Mouse (Mus musculus): ENCODE data around the gene Rps12. TPM values are rescaled to one million over a fixed set of nuclear protein-coding genes. Genes with fewer than 3 reads are reported as not detected.

The Rps12 gene
- total and polyA plus RNA-seq, 2 experiments from 2014 or later, result 86.0 to 3,021 TPM

DNA sequence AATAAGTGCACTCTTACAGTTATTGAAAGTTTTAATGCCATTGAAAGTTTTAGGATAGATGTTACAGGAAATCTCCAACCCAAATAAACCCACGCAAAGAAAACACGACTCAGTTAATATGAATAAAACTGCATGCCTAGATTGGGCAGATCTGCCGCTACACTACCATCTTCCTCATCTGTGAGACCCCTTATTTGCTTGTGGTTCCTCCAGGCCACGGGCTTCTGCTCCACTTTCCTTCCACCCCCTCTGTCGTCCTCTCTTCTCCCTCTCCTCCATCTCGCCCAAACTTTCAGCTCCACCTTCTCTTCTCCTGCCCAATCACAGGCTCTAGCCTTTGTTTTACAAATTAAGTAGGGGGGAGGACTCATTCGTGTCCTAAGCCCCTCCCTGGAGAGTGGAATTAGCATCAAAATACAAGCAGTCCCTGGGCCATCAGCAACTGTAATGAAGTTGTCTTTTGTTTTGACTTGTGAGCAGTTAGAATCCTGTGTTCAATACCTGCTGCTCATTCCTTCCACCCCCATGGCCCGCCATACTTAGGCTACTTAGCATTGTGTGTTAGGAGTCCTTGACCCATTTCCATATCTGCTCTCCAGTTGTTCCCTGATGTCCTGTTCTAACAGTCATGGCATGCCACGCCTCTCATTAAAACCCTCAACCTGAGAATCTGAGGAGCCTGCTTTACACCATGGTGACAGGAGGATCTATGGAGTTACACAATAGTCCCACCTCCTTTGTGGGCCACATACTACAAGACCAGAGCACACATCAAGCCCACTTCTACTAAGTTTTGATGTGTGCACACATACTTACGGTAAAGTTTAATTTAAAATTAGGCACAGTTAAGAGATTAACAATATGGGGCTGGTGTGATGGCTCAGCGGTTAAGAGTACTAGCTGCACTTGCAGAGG, 26.0 kb upstream of the Rps12 start:
- TF ChIP-seq EP300 (IDR thresholded peaks at IDR 0.05; ENCODE audit: low read depth) (no peak), CTCF (IDR thresholded peaks at IDR 0.05; ENCODE audit: low read depth) (no peak)
- Histone ChIP-seq H3K9ac (replicated peaks; ENCODE audit: low read depth, low read length) (no peak overlapping the region), H3K4me2 (ENCODE audit: low read depth, low read length) (no peak overlapping the region), H3K27me3 (ENCODE audit: control insufficient read depth, insufficient read depth, low read length) (no peaks in the 10 kb centered on the region), H3K27ac (ENCODE audit: low read depth) (no peak overlapping the region), H3K36me3 (replicated peaks; ENCODE audit: control insufficient read depth, insufficient read depth, low read length) (0 out of 2 replicates have a peak, but pooled peaks cover 4% of the 10 kb centered on the region), H3K4me3 (ENCODE audit: low read depth, low read length) (no peak overlapping the region), H3K4me1 (ENCODE audit: control insufficient read depth, insufficient read depth) (no peaks in the 10 kb centered on the region), H3K9me3 (replicated peaks; ENCODE audit: control insufficient read depth, low read length) (no peaks in the 10 kb centered on the region)
- 68% methylated on average over 11 of the region's 11 CpGs for WGBS
- DNase-seq (ENCODE audit: low spot score) (no peak), ATAC-seq (ENCODE audit: insufficient read depth, low read depth) (no peak)

DNA sequence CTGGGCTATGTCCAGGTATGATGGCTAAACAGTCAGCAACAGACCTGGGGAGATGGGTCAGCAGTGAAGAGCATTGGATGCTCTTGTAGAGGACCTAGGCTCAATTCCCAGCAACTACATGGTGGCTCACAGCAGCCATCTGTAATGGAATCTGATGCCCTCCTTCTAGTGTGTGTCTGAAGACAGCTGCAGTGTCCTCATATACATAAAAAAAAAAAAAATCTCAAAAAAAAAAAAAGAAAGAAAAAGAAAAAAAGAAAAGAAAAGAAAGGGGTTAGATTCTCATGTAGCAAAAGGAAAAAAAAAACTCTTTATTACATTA, 25.3 kb upstream of the Rps12 start:
- Histone ChIP-seq H3K27ac (ENCODE audit: low read depth) (no peak overlapping the region), H3K9me3 (replicated peaks; ENCODE audit: control insufficient read depth, low read length) (no peaks in the 10 kb centered on the region), H3K4me2 (ENCODE audit: low read depth, low read length) (no peak overlapping the region), H3K4me3 (ENCODE audit: low read depth, low read length) (no peak overlapping the region), H3K36me3 (replicated peaks; ENCODE audit: control insufficient read depth, insufficient read depth, low read length) (0 out of 2 replicates have a peak, but pooled peaks cover 4% of the 10 kb centered on the region), H3K4me1 (ENCODE audit: control insufficient read depth, insufficient read depth) (no peaks in the 10 kb centered on the region), H3K27me3 (ENCODE audit: control insufficient read depth, insufficient read depth, low read length) (no peaks in the 10 kb centered on the region), H3K9ac (replicated peaks; ENCODE audit: low read depth, low read length) (no peak overlapping the region)
- DNase-seq (ENCODE audit: low spot score), result no peak
- TF ChIP-seq CTCF (IDR thresholded peaks at IDR 0.05; ENCODE audit: low read depth) (no peak), EP300 (IDR thresholded peaks at IDR 0.05; ENCODE audit: low read depth) (no peak)
- no peak for ATAC-seq (ENCODE audit: insufficient read depth, low read depth)

DNA sequence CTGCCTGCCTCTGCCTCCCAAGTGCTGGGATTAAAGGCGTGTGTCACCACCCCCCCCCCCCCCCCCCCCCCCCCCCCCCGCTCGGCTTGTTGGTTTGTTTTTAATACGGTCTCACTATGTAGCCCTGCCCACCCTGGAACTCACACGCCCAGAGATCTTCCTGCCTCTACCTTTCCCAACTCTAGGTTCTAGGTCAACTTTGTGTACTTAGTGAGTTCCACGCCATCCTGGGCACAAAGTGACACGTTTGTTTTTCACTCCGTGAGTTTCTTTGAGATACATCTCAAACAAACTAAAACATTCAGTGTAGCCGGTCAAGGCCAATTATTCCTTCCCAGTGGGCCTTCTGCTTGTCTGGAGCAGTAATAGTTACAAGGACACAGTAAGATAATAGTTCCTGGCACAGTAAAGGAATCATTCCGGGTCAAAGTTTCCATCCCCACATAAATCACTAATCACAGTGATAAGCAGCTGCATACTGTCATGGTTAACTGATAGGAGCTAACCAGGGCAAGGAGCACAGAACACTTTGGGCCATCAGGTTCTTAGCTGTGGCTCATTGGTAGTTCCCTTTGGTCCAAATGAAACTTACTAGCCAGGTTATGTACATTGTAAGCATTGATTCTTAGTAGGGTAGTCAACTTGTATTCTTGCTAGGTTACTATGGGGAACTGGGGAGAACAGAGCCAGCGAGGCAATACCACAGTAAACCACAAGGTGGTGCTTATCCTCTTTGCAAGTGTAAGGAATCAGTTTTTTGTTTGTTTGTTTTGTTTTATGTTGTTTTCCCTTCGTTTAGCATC, 24.8 kb upstream of the Rps12 start:
- no peak overlapping the region for H3K9ac ChIP-seq (replicated peaks; ENCODE audit: low read depth, low read length)
- ATAC-seq (ENCODE audit: insufficient read depth, low read depth), result no peak
- H3K4me1 ChIP-seq (ENCODE audit: control insufficient read depth, insufficient read depth), result no peaks in the 10 kb centered on the region
- H3K4me2 ChIP-seq (ENCODE audit: low read depth, low read length), result no peak overlapping the region
- H3K4me3 ChIP-seq (ENCODE audit: low read depth, low read length), result no peak overlapping the region
- WGBS, result 57% methylated on average over 8 of the region's 12 CpGs
- peak; percentile 53 for DNase-seq (ENCODE audit: low spot score)
- no peaks in the 10 kb centered on the region for H3K27me3 ChIP-seq (ENCODE audit: control insufficient read depth, insufficient read depth, low read length)
- 0 out of 2 replicates have a peak, but pooled peaks cover 4% of the 10 kb centered on the region for H3K36me3 ChIP-seq (replicated peaks; ENCODE audit: control insufficient read depth, insufficient read depth, low read length)
- no peak overlapping the region for H3K27ac ChIP-seq (ENCODE audit: low read depth)
- H3K9me3 ChIP-seq (replicated peaks; ENCODE audit: control insufficient read depth, low read length), result no peaks in the 10 kb centered on the region
- TF ChIP-seq CTCF (IDR thresholded peaks at IDR 0.05; ENCODE audit: low read depth), result peak; percentile 79
- no peak for TF ChIP-seq EP300 (IDR thresholded peaks at IDR 0.05; ENCODE audit: low read depth)

DNA sequence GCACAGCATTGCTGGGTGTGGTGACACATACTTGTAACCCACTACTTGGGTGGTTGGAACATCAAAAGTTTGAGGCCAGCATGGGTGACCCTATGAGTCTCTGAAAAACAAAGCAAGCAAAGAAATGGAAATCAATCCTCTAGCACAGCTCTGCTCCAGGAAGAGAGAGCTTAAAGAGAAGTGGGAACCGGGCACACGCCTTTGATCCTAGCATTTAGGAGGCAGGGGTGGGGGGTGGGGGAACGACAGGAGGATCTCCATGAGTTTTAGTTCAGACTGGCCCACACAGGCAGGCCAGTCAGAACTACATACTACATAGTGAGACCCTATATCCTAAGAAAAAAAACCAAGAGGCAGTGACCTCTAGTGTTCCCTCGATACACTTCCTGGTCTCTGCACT, 19.1 kb upstream of the Rps12 start:
- no peak for ATAC-seq (ENCODE audit: insufficient read depth, low read depth)
- no peak overlapping the region for H3K4me2 ChIP-seq (ENCODE audit: low read depth, low read length)
- no peak overlapping the region for H3K4me3 ChIP-seq (ENCODE audit: low read depth, low read length)
- H3K9me3 ChIP-seq (replicated peaks; ENCODE audit: control insufficient read depth, low read length), result no peaks in the 10 kb centered on the region
- no peaks in the 10 kb centered on the region for H3K27me3 ChIP-seq (ENCODE audit: control insufficient read depth, insufficient read depth, low read length)
- H3K27ac ChIP-seq (ENCODE audit: low read depth), result no peak overlapping the region
- WGBS, result 59% methylated on average over 4 of the region's 4 CpGs
- H3K9ac ChIP-seq (replicated peaks; ENCODE audit: low read depth, low read length), result no peak overlapping the region
- H3K36me3 ChIP-seq (replicated peaks; ENCODE audit: control insufficient read depth, insufficient read depth, low read length), result peaks cover 28% of the 10 kb centered on the region
- no peak for TF ChIP-seq EP300 (IDR thresholded peaks at IDR 0.05; ENCODE audit: low read depth)
- TF ChIP-seq CTCF (IDR thresholded peaks at IDR 0.05; ENCODE audit: low read depth), result no peak
- DNase-seq (ENCODE audit: low spot score), result no peak
- H3K4me1 ChIP-seq (ENCODE audit: control insufficient read depth, insufficient read depth), result no peaks in the 10 kb centered on the region

DNA sequence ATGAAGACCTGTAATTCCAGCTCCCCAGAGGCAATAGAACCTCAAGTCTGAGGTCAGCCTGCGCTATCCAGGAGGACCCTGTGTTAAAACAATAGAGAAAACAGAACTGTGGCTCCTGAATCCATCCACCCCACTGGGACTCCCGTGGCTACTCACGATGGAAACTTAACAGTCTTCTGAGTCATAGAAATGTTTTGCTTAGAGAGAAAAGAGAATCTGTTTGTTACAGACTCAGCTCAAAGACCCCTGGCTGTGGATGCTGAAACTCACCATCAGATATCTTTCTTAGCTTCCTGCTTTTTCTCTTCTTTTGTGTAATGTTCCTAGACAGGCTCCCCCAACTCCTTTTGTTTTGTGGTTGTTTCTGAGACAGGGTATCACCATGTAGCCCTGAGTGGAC, 17.6 kb upstream of the Rps12 start:
- no peak overlapping the region for H3K4me2 ChIP-seq (ENCODE audit: low read depth, low read length)
- H3K9ac ChIP-seq (replicated peaks; ENCODE audit: low read depth, low read length), result no peak overlapping the region
- 66% methylated on average over 3 of the region's 3 CpGs for WGBS
- no peak for ATAC-seq (ENCODE audit: insufficient read depth, low read depth)
- DNase-seq (ENCODE audit: low spot score), result no peak
- no peaks in the 10 kb centered on the region for H3K27me3 ChIP-seq (ENCODE audit: control insufficient read depth, insufficient read depth, low read length)
- H3K4me3 ChIP-seq (ENCODE audit: low read depth, low read length), result no peak overlapping the region
- no peaks in the 10 kb centered on the region for H3K9me3 ChIP-seq (replicated peaks; ENCODE audit: control insufficient read depth, low read length)
- no peaks in the 10 kb centered on the region for H3K4me1 ChIP-seq (ENCODE audit: control insufficient read depth, insufficient read depth)
- H3K36me3 ChIP-seq (replicated peaks; ENCODE audit: control insufficient read depth, insufficient read depth, low read length), result peaks cover 32% of the 10 kb centered on the region
- H3K27ac ChIP-seq (ENCODE audit: low read depth), result no peak overlapping the region
- TF ChIP-seq EP300 (IDR thresholded peaks at IDR 0.05; ENCODE audit: low read depth), result no peak
